Mouse (Mus musculus) monocyte, adult 2 months (primary cell): Measurements from ENCODE around the gene Adgrl2.

ENCODE experiments used
- DNase-seq, 2 experiments: peaks; one replicate each; pipeline ENCODE4 v3.0.0; 2022; ENCODE audit warnings: low spot score in 2 of 2, low read depth in 1 of 2

Adgrl2 gene

DNA sequence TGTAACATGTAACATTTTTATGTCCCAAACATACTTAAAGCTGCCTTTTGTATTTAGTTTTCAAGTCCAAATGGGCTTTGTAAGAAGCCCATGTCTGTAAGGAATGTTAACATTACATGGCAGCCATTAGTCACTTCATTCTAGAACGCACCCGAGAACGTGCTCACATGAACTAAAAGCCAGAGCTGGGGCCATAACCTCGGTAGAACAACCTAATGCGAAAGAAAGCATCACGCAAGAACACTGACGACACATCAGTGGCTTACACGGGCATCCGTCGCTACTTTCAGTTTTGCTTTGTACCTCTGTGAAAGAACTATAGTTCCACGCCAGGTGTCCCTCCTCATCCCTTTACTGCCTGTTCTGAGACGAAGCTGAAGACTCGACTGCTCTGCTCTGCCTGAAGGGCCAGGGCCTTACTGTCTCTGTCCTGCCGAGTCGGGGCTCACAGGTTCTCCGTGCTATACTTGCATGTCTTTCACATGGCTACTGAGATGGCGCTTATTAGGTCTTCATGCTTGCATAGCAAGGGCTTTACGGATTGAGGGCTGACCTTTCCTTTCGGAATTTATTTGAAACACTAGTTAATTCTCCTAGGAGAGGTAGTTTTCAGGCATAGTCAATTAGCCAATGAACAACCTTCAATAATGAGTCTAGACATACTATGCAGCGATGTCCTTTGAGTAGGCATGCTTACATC is 157.1 kb downstream of the Adgrl2 start:
- no peak for DNase-seq

DNA sequence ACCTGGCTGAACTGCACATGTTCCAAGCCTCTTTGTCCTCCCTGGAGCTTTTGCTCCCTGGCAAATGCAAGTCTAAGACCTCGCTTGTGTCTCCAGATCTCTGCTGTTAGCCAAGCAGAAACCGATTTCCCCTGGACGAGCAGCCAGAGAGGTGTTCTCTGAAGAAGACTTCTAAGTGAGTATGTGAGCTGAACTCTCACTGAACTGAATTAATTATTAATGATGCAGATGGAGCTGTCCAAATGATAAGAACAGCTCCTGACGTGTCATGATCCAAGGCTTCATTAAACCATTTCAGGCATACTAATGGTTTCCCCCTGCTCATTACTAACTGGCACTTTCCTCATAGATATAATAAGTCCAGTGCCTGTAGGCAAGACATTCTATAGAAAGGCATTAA is 158.4 kb downstream of the Adgrl2 start:
- DNase-seq: no peak

DNA sequence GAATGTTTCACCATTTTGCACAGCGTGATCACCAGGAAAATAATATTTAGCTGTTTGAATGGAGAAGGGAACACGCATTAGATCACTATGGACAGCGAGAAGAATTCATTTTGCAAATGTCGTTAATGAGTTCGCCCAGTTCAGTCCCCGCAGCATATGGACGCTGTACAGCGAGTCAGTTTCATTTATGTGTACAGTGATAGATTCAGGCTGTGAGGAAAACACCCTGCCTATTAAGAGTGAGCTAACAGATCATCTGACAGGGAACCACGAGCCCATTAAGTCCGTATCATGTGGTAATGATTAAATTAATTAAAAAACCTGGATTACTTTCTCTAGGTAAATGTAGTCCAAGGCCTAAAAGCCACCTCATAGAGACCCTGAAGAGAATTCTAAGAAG is 161.8 kb downstream of the Adgrl2 start:
- no peak for DNase-seq

DNA sequence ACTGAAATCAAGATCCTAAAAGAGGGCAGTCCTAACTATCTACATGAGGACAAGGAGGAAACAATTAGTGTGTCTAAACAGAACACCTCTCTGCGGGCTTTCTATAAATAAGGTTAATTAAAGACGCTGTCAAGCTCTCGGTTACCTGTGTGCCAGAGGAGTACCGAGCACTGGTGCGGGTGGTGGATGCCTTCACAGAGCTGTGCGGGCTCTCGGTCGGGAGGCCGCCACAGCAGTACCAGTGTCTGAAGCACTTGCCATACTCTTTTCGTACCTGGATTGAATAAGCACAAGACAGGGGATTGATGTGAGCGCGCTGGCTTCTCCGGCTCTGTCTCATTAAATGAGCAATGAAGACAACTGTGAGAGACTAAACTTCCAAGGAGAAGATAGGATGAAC is 166.8 kb downstream of the Adgrl2 start:
- DNase-seq: no peak

DNA sequence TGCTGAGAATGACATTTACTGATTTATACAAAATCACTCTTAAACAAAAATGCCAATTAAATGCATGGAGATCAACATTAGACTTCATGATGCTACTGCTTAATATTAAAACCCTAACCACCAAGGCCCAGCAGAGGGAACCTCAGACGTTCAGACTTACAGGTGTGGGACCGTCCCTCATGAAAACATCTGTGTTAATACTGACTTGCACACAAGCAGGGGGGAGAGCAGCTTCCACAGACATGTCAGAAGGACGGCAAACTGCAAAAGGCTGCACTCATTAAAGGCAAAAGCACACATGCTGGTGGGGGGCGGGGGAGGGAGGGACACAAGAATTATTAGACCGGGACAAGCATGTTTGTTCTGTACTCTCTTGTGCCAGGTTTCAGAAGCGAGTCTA is 168.7 kb downstream of the Adgrl2 start:
- DNase-seq: no peak

DNA sequence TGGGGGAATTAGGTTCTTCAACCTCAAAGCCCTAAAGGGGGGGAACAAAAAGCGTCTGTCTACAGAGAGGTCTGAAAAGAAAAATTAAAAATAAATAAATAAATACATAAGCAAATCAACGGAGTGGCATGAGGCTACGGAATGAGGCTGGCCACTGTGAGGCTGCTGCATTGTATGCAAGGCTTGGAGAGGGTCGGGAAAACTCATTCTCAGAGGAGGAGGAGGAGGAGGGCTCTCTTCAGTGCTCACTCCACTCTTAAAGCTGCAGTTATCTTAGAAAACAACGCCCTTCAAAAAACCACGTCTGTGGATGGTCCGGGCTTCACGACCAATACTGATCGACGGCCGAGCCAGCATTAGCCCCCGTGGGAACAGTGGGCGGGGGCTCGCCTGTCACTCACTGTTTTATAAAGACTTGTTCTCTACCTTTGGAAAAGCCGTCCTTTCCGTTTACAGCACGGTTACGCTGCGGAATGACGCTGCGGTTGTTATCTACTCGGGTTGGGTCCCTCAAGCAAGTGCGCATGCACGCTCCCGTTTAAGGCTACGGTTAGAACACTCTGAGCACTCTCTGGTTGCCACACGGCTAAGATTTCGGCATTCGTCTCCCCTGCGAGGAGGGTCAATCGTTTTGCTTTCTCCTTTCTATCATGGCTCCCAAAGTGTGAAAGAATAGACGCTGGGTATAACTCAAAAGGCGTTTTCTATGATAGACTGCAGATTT is 170.9 kb downstream of the Adgrl2 start:
- DNase-seq: no peak

DNA sequence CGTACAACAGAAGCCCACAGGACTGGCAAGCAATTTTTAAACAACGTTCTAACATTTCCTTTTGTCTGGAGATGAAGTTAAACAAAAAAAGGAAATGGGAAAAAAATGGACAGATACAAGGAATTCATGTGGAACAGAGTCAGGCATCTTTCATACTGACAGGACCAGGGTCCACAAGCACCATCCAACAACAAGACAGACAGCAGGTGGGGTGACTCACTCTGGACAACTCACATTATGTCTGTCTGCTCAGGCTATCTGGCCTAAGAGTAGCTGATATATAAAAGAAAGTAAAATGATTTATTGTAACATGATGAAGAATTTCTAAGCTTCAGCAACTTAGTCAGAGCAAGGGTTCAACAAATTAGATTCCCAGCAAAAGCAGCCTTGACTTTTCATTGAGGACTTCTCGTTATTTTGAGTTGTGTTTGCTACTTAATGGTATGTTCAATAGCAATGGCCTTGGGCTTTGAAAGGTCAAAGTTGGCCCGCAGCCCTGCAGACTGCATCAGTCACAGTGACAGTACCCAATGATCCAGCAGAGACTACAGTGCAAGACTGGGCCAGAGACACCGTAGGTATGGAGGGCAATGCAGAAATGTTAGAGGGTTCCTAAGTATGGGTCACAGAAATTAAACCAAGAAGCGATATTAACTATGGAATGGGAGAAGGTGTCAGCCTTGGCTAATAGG is 171.8 kb downstream of the Adgrl2 start:
- DNase-seq: no peak

DNA sequence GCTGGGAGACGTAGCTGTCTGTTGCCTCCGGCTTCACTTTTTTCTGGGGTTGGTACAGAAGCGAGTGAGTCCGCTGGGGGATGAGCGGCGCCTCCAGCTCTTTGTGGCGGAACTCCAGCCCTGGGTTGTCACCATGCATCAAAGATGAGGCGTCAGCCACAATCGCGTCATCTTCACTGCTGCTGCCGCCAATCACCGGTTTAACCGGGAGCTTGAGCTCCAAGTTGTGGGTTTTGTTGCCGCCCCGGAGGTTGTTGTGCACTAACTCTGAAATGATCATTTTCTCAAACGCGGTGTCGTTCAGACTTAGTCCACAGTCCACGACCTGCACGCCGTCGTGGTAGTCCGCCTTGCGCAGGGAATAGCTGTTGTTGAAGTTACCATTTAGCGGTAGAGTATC is 172.9 kb downstream of the Adgrl2 start:
- no peak for DNase-seq

DNA sequence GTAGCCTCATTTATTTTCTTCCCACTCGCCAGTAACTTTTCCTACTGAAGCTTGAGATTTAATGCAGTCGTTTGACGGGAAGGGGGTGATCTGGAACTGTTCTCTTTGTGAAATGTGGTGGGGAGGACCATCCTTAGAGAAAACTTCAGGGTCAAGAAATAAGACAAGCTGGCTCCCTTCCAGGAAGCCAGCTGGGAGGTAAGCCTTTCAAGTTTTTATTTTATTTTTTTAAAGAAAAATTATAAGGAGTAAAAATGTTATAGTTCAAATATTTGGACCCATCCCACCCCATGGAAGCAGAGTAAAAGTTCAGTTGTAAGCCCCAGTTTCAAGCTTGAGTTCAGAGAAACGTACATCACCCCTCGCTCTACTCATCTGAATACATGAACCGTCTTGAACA is 177.2 kb downstream of the Adgrl2 start:
- no peak for DNase-seq

DNA sequence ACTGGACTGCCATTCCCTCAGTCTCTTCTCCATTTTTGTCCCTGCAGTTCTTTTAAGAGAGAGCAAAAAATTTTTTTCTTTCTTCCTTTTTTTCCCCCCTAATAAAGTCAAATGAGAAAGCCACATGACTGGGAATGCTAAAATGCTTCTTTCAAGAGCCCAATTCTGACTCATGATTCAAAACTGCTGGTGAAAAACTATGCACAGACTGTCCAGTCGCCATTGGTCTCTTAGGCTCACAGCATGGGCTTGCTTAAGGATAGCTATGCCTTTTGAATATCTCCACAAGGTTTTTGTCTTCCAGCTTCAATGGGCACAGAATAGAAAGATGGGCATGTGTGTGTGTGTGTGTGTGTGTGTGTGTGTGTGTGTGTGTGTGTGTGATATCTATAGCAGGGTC is 178.3 kb downstream of the Adgrl2 start:
- no peak for DNase-seq

DNA sequence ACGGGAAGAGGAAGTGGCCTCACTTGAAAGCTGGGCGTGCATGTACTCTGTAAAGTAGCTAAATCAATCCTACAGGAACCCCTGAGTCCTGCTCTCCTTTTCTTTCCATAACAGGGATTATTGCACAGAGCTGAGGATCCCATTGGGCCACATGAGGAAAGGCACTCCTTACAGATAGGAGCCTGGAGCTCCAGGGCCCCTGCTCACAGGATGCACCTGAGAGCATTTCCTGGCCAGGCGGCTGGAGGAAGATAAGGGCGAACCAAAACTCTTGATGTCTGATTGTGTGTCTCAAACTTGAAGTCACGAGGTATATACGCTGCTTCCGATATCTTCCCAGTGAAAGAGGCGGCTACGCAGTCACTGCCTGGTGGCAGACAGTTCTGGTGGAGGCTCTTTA is 183.4 kb downstream of the Adgrl2 start:
- no peak for DNase-seq

DNA sequence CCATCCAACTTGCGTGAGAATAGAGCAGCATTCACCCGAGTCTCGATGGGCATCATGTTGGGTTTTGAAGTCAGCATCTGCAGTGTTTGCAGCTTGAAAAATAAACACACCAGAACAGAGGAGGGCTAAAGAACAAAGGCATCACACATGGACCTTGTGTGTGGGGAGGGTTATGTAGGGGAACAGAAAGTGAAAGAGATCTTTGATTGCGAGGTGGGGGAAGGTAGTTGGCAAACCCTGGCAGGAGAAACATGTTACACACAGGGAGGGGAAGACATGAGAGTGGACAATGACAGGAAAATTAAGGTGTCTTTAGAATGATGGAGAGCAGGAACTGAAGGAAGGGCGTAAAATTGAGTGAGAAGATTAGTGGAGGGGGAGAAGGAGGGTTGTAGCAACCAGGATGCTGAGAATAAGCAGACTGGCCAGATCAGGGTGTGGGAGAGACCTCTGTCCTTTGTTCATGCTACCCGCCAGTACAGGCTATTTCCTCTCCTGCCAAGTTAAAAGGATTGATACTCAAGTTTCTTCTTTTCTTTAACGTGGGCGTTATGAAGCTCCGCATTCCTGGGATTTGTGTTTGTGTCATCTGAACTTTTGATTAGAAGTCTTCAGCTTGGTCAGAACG is 197.0 kb downstream of the Adgrl2 start:
- no peak for DNase-seq

DNA sequence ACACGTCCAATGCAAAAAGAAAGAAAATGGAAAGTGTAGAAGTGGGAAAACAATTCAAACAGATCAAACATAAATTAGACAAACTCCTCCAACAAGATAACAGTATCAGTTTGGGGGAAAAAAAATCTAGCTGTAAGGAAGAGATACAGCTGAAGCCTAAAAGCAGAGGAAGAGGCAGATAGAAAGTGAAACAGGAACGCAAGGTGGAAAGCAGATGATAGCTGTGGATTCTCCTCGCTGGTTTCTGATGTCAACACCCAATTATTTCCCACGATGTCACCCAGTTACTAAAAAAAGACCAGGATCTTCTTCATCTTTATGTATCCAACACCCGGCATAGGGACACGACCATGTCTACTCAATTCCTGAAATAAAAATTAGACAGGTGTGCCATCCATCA is 220.0 kb downstream of the Adgrl2 start:
- no peak for DNase-seq
